Mouse (Mus musculus) right cerebral cortex, postnatal 4 days (tissue): ENCODE measurements around the gene Slc25a17.
A peak's percentile ranks its signal among the peaks of the same experiment; 100 is the strongest.

Experiments
- DNase-seq: peaks from one replicate; pipeline ENCODE4 v3.0.0-alpha.2; 2022

Slc25a17 gene

DNA sequence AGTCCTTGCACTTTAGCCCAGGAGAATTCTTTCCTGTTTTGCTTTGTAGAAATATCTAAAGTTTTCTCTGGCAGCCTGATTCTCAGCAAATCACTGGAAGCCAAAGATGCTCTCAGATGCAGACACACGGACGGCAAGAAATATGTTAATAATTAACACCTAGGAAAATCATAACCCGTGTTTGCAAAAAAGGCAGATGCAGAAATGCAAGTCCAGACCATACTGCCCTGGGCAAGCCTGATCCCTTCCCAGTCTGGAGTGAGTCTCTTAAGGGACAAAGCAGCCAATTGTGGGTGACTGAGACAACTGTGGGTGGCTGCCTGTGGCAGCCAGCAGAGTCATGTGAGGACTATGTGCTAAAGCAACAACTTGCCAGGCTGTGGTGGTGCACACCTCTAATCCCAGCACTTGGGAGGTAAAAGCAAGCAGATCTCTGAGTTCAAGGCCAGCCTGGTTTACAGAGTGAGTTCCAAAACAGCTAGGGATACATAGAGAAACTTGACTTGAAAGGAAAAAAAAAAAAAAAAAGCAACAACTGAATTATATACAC, 60.0 kb downstream of the Slc25a17 start:
- no peak for DNase-seq

DNA sequence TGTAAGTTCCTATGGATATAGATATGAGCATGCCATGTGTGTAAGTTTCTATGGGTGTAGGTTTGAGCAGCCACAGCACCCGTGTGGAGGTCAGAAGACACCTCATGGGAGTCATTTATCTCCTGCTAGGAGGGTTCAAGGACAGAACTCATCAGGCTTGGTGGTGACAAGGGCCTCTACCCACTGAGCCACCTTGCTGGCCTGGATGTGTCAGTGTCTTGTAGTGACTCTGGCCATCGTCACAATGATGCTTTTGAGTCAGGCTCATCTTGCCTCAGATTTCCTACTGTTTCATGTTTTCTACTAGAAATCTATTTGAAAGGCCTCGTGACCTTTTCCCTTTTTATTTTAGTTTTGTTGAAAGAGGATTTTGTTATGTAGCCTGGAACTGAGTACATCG, 61.1 kb downstream of the Slc25a17 start:
- DNase-seq: no peak

DNA sequence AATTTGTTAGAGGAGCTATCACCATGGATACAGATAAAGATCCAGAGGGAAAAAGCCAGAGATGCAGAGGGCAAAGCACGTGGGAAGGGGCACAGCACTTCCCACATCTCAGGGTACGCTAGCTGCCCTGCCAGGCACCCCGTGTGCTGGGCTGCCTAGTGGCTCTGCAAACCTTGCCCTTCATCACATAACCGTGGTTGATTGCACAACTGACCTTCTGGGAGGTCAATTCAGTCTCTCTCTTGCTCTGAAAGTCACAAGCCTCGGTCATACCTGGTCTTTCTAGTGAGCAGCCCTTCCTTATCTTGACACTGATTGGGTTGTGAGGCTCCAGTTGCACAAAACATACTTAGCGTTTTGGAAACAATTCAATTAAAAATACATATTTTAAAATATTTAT, 62.4 kb downstream of the Slc25a17 start:
- DNase-seq: no peak

DNA sequence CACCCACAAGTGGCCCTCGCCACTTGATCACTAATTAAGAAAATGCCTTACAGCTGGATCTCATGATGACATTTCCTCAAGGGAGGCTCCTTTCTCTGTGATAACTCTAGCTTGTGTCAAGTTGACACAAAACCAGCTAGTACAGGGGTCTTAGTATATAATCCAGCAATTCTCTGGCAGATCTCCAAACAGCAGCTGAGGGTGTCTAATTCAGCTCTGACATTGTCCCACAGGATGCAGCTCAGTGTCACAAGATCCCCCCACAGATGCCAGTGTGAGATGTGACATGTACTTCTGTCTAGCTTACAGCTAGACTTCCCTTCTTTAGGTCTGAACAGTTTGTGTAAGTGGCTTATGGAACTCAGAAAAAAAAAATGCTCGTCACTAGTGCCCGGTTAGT, 63.1 kb downstream of the Slc25a17 start:
- DNase-seq: no peak

DNA sequence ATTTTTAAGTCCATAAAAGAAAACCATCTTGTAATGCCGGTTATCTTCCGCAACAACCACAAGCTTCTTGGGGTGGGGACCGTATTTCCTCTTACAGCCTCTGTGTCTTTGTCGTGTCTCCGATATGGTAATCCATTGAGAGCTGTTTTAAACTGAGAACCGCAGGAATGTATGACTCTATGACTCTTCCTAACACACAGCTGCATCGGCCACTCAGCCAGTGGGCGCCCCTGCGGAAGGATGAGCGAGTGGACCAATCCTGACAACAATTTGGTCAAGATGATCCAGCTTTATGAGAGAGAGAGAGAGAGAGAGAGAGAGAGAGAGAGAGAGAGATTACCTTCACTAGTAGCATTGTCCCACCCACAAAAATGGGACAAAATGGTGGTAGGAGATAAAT, 65.7 kb downstream of the Slc25a17 start:
- no peak for DNase-seq

DNA sequence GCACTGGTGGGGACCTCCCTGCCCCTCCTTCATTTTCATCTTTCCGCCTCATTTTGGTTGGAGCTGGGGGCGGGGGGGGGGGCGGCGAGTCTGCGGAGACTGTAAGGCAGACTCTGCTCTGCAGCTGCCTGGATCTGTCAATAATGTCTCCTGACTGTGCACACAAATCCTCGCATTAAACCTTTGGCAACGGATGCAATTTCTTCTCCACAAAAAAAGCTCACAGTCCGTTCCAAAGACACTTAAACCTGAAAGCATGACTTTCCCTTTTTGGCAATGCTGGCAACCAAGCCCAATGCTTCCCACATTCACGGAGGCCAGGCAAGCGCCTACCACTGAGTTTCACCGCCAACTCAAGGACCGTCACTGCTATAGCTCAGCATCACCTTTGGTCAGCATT, 66.2 kb downstream of the Slc25a17 start:
- DNase-seq: no peak

DNA sequence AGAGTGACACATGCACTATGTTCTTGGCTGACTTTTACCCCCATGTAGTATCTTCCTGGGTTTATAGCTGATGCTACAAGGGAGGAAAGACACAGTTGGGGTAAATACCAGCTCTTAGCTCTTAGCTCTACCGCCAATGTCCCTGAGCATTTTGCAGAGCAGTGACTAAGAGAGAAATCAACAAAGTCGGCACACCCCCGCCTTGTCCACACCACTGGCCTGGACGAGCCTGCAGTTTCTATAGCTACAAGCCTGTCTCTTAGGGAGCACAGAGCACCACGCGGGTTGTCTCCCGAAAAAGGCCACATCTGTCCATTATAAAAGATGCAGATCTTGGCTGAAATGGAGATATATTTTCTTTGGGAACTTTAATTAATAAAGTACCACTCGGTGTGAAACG, 69.9 kb downstream of the Slc25a17 start:
- no peak for DNase-seq

DNA sequence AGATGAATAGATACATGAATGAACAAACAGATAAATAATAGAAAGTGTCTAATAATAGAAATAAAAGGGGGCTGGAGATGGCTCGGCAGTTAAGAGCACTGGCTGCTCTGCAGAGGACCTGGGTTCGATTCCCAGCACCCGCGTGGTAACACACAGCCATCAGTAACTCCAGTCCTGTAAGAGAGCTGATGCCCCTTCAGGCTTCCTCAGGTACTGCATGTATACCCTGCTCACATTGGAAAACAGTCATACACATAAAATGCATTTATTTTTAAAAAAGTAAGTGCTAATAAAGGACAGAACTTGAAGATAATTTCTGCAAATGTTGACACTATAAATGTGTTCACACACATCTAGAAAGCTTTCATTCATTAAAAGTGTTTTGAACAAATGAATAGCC, 70.4 kb downstream of the Slc25a17 start:
- DNase-seq: no peak

DNA sequence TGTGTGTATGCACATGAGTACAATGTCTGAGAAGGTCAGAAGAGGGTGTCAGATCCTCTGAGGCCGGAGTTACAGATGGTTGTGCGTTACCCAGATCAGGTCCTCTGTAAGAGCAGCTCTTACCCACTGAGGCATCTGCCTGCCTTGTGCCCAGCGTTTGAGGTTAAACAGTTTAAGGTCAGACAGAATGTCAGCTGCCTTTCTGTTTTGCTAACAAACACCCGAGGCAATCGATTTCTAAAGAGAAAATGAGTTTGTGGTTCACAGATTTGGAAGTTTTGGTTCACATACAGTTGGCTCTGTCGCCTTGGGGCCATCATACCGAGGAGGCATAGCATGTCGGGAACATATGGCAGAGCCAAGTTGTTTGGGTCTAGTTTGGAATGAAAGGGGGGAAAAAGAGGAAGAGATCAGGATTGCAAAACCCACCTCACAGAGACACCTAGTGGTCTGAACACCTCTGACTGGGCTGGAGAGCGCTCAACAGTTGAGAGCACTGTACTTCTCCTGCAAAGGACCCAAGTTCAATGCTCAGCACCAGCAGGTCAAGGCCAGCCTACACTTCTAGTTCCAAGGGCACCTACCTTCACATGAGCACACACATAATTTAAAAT, 76.4 kb downstream of the Slc25a17 start:
- no peak for DNase-seq

DNA sequence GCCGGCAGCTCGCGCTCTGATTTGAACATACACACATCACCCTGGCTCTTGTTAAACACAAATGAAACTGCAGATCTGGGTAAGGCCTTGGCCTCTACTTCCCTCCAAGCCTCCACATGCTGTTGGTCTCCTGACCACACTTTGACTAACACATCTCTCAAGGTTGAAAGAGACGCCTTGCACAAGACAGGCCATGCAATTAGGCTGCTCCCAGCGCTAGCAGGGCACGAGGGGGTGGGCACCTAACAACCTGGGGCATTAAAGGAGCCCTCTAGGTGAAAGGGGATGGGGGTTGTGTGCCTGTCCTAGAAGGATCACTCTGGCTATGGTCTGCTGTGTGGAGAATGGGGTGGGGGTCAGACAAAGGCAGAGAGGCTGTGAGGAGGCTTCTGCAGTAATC, 81.9 kb downstream of the Slc25a17 start:
- DNase-seq: no peak

DNA sequence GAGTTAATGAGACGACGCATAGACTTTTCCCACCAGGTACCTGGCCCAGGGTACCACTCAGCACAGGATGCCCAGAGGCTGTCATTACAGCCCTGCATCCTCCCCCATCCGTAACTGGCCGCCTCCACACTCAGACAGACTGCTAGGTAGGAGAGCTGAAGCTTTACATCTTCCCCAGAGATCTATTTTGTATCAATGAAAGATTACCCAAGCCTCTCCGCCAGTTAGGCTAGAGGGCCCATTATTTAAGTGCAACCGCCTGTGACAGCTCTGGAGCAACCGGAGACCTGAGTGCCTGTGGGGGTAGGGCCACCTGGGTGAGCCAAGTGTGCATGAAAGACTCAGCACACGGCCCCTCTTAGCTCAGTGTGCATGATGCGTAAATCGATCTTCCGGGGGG, 82.7 kb downstream of the Slc25a17 start:
- no peak for DNase-seq

DNA sequence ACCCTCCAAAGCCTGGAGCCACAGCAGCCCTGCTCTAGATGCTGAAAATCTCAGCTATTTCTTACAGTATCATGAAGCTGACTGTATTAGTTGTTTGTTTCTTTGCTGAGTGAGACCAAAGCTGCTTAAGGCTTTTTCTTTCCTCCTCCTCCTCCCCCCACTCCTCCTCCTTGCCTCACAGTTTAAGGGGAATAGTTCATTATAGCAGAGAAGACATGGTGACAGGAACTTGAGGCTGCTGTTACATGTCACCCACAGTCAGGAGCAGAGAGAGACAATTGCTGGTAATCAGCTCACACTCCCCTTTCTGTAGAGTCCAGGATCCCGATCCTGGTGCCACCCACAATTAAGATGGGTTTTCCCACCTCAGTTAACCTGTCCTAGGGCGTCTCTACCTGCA, 87.3 kb downstream of the Slc25a17 start:
- DNase-seq: no peak

DNA sequence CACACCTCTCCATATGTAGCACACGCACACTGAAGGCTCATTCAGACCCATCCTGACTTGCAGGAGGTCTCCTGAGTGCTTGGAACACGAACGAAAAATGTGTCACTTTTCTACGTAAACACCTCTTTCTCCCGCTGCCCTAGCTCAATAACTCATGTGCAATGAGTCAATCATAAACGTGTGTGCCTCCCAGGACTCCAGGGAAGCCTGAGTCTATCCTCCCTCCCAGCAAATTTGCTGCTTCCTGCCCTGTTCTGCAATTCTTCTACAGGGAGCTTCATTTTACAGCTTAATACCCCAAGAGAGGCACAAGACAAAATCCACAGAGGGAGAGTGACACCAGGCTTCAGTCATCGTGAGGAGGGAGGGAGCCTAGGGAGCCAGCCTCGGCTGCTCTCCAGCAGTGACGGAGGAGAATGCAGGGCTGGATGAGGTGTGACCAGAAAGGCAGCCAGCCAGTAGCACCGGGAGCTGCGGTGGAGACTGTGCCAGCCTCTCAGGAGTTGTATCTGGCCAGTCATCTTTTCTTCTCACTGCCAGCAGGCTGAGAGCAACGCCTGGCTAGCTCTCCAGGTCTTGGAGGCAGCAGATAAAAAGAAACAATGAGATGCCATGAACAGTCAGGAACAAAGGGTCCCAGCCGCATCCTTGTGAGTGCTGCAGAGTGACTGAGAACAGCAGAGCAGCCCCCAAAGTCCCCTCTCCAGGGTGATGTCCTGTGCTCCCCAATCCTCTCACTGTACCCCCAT, 88.1 kb downstream of the Slc25a17 start:
- peak; percentile 26 for DNase-seq
